Mouse (Mus musculus): ENCODE results near the gene Rab35.
A peak's percentile ranks its signal among the peaks of the same experiment; 100 is the strongest.

Gene Rab35

DNA sequence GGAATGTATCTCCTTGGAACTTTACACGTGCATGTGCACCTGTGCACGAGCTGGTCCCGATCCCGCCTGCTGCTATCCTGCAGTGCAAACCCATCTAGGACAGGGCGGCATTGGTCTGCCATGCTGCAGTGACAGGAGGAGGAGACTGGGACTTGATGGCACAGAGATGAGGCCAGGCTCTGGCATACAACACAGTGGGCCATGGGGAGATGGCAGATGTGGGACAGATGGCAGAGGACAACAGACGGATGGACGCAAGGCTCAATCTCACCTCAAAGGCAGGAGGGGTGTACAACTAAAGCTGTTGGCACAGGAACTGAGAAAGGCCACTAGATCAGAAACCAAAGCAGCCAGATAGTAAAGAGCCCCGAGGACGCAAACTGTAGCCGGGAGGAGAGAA, 19.2 kb downstream of the Rab35 start:
- DNase-seq: peak; percentile 93

DNA sequence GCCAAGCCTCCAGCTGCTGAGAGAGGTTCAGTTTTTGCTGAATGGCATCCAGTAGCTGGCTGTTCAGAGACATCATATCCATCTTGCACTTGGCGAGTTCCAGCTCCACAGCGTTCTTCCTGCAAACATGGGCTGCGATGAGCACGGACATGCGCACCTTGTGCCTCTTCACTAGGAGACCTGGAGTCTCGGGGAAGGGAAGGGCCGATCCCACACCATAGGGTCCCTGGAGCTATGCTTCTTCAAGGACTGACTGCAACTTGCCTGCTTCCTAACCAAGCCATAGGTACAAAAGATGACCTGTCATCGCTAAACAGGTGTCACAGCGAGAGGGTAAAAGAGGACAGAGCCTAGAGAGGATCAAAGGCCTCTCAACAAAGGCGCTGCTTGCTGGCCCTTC, 20.1 kb downstream of the Rab35 start:
- DNase-seq: peak; percentile 91

DNA sequence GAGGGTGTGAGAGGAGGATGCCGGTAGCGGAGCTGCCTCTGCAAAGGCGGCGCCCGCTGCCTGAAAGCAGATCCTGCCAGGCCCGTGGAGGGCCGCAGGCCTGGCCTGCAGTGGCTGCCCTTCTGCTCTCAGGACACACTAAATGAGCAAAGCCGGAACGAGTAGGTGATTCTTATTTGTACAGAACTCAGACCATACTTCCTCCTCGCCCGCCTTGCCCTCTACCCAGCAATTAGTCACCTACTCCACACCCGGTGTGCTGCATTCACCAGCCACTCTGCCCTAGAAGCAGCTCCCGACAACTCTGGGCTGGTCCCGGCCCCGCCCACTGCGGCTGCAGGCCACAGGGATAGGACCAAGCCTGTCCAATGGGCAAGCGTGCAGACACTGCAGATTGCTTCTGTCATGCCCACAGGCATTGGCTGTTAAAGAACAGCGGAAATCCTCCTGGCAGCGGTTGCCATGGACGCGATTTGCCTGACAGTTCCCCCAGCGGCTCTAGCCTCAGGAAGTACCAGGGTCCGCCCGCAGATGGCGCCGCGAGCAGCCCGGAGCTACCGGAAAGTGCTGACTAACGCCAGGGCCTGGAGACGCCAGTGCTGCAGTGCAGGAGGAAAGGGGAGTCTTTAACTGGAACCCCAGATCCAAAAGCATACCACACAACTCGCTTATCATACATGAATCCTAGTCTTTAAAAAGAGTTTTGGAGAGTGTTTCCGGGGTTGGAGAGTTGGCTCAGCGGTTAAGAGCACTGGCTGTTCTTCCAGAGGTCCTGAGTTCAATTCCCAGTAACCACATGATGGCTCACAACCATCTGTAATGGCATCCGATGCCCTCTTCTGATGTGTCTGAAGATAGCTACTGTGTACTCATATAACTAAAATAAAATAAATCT, 21.2 kb downstream of the Rab35 start:
- DNase-seq: peak; percentile 100

DNA sequence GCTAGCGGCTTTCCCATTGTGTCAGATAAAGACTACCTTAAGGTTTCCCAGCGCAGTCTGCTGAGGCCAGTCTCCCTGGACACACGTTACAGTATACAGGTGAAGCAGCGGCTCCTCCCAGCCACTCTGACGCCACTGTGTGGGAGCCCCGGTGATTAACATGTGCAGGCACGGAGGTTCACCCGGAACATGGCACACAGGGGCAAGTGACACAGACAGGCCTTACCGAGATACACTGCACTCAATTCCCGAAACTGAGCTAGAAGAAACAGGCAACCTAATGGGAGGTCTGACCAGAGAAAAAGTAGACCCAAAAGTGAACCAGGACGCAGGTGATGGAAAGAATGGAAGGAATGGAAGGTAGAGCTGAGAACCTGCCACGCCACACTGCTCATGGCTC, 22.1 kb downstream of the Rab35 start:
- peak; percentile 91 for DNase-seq

DNA sequence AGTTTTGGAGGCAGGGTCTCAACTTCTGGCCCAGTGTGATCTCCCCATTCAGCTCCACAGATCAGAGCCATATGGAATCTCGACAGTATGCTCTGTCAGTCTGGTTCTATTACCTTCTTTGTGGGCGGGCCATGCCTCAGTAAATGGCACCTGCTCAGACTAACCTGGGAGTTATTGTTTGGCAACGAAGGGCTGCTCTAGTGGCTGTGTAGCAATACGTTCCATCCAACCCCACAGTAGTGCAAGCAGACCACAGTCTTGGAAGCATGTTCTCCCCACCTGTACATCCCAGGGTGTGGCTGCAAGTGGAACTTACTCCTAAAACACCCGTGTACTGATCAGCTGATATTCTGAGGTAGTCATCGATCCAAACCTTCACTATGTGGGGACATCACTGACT, 25.0 kb downstream of the Rab35 start:
- no peak for DNase-seq

DNA sequence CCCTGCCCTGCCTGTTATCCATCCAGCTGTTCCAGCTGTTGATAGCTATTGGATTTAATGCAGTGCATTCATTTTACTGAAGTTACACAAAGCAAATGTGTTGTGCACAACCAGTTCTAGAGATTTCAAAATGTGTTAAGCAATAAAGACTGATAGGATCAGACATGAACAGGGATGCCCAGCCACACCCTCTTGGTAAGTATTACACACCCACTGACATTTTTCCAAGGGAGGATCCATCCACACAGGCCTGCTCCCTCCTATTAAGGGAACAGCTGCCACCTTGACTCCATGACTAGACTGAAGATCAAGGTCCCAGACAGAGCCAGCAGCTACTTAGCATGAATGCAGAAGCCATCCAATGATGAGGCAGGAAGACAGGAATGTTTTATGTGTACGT, 25.5 kb downstream of the Rab35 start:
- DNase-seq: no peak

DNA sequence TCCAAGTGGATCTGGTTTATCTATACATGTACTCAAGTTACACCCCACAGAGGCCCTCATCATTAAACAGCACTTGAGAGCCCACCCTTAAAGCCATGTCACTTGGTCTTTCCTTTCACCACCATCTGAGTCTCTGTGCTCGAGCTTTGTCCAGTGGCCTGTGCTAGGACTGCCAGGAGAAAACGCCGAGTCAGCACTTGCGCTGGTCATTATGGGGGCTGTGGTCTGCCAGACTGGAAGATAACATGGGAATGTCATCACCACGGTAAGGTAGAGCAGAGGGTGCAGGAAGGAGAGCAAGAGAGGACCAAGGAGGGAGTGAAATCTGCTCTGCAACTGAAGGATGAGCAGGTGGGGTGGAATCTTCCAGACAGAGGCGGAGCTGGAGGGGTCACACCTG, 26.6 kb downstream of the Rab35 start:
- no peak for DNase-seq

DNA sequence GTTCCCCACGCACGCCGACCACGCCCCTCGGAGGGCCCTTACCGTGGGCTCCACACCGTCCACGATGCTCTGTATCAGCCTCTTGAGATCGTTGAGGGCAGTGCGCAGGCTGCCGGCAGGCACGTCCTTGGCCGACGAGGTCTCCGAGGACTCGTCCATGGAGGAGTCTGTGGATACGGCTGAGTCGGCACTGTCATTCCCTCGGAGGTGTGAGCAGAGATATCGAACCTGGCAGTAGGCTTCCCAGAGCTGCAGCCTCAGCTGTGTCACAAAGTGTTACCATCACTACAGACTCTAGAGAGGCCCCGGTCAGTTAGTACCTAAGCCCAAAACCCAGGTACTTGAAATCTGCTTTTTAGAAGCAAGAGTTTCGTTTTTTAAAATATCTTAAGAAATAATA, 30.9 kb downstream of the Rab35 start:
- peak; percentile 85 for DNase-seq

DNA sequence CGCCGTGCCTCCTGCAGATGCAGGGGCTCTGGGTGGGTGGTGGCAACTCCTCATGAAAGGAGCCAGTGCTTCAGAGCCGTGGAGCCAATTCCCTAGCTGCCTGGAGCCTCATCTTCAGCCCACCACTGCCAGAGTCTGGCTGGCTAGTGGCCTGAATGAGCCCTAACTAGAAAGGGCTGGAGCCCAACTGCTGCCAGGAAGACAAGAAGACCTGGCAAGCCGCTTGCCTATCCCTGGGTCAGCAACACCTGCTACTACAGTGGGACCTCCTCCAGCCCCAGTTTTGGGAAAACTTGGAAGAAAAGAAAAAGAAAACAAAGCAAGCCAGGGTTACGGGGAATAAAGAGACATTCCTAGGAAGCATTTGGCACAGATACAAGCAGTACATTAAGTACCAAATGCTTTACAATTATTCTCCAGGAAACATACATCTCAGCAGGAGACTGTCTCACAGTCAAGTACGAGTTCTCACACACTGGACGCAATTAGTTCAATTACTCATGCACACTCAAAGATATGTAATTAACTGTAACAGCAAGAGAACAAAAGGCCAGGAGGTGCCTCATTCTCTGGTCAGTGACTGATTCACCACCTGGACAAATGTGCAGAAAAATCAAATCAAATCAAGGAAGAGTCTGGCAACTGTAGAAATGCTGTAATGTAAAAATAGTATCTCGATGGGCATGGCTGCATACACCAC, 34.8 kb downstream of the Rab35 start:
- peak; percentile 74 for DNase-seq

DNA sequence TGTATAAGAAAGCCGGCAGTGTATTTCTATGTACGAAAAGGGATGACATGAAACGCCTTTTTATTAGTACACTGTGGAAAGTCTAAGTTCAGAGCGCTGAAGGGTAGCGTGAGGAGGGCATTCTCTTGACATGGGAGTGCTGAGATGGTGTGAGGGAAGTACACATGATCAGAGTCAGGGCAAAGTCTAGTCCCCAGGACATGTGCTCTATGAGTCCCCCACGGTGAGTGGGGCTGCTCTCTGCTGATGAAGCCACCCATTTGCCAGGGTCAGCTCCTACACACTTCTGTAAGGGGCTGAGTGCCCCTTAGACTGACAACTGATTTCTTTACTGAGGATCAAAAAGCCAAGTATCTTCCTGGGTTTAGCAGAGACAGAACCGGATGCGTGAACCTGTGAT, 35.5 kb downstream of the Rab35 start:
- no peak for DNase-seq

DNA sequence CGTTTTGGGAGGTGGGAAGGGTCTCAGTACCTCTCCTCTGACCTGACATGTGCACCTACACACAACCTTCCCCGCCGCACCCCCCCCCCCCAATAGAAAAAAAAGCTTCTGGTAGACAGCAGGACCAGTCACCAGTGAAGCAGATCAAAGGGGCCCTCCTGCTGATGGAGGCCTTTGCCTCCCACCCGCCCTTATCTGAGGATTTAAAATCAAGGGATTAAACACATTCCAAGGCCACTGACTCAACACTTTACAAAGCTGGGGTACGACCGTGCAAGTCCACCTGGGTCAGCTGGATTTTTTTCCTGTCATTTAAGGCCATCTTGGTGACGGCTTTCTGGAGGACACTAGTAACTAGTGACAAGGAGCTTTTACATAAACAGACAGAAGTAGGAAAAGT, 36.2 kb downstream of the Rab35 start:
- DNase-seq: peak; percentile 60

DNA sequence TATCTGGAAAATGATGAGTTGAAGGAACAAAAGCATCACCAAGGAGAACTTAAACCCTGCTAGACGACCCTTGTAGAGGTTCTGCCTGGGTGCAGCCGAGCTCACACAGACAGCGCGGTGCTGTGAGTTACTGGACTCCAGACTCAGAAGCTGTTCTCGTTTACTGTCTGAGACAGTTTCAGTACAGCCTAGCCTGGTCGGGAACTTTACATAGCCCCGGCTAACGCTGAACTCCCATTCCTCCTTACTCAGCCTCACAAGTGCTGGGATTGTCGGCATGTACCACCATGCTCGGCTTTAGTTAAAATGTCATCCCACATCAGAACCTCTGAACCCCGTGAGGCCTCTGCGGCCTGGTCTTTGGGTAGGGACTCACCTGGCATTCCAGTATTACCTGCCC, 37.3 kb downstream of the Rab35 start:
- peak; percentile 68 for DNase-seq

DNA sequence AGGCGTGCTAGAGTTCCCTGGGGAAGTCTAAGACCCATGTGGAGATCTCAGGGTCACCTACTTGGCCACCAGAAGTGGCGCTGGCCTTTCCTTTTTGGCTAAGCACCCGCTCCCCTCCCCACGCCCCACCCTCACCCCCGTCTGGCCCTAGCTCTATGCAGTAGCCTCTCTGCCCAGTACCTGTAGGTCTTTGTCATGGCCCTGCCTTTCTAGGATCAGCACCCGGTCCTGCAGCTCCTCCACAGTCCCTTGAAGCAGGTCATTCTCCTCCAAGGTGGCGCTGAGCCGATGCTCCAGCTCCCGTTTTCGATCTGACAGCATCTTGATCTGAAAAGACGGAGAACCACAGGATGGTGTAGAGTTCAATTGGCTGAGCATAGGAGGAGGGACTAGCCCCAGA, 38.3 kb downstream of the Rab35 start:
- DNase-seq: peak; percentile 76

DNA sequence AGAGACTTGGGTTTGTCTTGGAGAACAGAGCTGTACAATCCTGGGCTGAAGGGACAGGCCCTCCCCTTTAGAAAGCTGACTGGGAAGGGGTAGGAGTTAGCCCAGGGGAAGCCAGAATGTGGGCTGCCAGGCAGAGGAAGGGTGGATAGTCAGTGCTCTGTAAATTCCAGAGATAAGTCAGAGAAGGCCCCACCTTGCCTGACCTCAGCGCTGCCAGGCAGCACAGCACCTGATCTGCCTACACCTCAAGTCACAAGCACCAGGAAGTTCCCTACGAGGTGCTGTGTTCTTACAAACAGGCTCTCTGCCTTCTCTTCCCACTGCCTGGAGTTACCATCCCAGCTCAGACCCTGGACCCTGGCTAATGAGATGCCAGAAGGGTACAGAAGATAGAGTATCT, 38.7 kb downstream of the Rab35 start:
- peak; percentile 85 for DNase-seq

DNA sequence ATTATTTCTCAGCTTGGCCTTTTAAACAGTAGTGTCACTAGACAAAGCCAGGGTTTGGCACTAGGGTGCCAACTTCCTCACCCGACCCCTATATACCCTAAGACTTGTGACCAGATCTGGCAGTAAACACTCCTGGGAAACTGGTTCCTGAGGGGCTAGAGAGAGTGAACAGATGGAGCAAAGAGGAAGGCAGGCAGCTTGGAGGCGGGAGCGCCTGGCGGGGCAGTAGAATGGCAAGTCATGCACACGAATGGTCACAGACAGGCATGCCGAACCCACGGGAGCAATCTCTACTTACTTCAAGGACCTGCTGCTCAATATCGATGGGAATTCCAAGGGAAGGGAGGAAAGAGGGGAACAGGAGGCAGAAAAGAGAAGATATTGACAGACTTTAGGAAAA, 40.1 kb downstream of the Rab35 start:
- peak; percentile 62 for DNase-seq

DNA sequence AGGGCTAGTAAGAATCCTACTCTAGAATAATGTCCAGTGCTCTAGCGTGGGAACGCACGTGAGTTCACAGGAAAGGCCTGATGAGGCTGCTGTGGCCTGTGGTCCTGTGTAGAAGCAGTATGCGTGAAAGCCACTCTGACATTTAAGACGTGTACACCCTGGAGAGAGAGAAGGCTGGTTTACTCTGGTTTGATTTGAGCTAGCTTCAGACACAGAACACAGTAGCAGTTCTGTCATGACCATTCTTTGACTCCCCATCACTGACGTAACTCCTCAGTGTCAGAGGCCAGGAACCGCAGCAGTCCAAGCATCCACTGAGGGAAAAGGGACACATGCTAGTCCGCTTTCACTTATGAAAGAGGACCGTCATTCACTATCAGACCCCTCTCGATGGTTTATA, 53.4 kb downstream of the Rab35 start:
- DNase-seq: peak; percentile 70

DNA sequence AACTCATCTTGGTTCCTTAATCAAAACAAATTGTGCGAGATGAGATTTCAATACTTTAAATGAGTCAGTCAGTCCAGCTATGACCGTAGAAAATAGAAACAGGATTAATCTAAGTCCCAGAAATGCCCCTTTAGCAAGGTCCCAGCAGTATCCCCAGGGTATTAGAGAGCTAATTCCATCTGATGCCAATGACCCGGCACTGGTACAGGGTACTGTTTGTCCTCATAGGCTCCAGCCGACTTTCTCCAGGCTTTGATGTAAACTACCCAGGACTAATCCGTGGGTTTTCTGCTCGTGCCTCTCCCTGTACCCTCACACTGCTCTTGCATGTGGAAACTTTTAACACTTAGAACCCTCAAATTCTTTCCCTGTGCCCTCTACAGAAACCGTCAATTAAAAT, 55.0 kb downstream of the Rab35 start:
- peak; percentile 87 for DNase-seq

DNA sequence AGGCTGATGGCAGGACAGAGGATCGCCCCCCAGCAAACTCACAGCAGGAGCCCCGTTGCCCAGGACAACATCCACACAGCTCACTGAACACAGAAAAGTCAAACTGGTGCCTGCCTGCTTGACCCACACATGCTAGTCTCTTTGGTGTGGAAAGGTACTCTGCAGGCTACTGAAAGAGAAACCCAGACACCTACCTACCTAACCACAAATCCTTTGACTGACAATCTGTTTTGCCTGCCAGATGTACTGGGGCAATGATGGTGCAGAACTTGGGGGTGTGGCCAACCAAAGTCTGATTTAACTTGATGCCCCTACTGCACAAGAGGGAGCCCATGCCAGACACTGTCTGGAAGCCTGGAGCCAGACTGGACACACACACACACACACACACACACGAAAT, 61.6 kb downstream of the Rab35 start:
- peak; percentile 74 for DNase-seq

DNA sequence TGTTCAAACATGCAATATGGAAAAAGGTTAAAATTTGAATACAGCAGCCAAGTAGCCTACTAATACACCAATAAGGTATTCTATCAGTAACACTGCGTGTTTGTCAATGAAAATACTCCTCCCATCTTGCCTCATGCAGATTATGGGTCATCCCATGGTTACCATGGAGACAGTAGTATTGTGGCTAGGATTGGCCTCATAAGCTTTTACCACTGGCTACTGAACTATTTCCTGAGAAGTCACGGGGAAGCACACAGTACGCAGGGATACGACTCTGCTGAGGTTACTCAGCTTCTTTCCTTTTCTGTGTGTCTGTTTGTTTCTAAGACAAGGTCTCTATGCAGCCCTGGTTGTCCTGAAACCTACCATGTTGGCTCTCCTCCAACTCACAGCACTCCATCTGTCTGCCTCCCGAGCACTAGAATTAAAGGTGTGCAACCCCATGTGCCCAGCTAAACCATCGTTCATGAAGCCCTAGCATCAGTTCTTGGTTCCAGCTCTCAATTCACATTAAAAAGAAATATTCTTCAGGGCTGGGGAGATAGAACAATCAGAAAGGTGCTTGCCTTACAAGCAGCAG, 63.6 kb downstream of the Rab35 start:
- DNase-seq: peak; percentile 9

DNA sequence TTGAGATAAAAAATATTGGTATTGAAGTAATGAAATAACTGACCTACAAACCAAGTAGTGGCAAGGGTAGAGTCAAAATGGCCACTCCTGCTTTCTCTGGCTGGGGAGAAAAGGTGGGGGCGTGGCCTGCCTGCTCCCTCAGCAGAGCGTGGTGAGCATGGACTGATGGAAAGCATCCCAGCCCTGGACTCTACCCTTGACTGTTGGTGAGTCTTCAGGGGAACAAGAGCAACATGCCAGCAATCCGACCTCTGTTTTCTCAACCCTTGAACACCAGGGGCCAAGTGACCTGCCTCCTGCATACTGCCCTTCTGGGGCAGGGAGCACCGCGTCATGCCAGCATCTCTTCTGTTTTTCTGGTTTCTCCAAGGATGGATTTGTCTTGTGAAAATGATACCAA, 65.1 kb downstream of the Rab35 start:
- DNase-seq: no peak
